Mouse (Mus musculus) liver, embryonic 16.5 days (tissue): ENCODE results near the gene Btbd6. TPM values are rescaled to one million over a fixed set of nuclear protein-coding genes. Genes with fewer than 3 reads are reported as not detected.

Experiments
- ATAC-seq: fragments of 200-750 bp; cut with Nextera tagmentation; 2 replicates; pipeline ENCODE4 v1.8.0; 2017; ENCODE audit warnings: low read depth, mild to moderate bottlenecking, moderate number of reproducible peaks, moderate library complexity
- H3K27ac ChIP-seq: fragments of 300-500 bp; sonication (generic); 2 replicates; pipeline ENCODE4 v1.5.1; 2014; ENCODE audit warnings: mild to moderate bottlenecking, low read length
- H3K27me3 ChIP-seq: fragments of 300-500 bp; sonication (generic); 2 replicates; pipeline ENCODE4 v1.6.1; 2014; ENCODE audit warnings: low read depth, low read length, mixed read lengths; ENCODE audit not compliant: control insufficient read depth, insufficient read depth
- H3K36me3 ChIP-seq: fragments of 300-500 bp; sonication (generic); 2 replicates; pipeline ENCODE4 v1.6.1; 2014; ENCODE audit warnings: mild to moderate bottlenecking; ENCODE audit not compliant: control insufficient read depth, insufficient read depth
- H3K4me1 ChIP-seq: fragments of 300-500 bp; sonication (generic); 2 replicates; pipeline ENCODE4 v1.6.1; 2014; ENCODE audit warnings: low read depth, low read length, mixed read lengths; ENCODE audit not compliant: control insufficient read depth
- H3K4me2 ChIP-seq: fragments of 300-500 bp; sonication (generic); 2 replicates; pipeline ENCODE4 v1.6.1; 2014; ENCODE audit warnings: low read depth, low read length, mixed read lengths
- H3K4me3 ChIP-seq: fragments of 300-500 bp; sonication (generic); 2 replicates; pipeline ENCODE4 v1.5.1; 2014; ENCODE audit warnings: low read depth, mild to moderate bottlenecking, low read length
- H3K9ac ChIP-seq: fragments of 300-500 bp; sonication (generic); 2 replicates; pipeline ENCODE4 v1.6.1; 2014; ENCODE audit warnings: low read depth, low read length
- H3K9me3 ChIP-seq: fragments of 300-500 bp; sonication (generic); replicated peaks from 2 replicates; pipeline ENCODE4 v1.6.1; 2016; ENCODE audit warnings: low read length; ENCODE audit not compliant: control insufficient read depth
- WGBS: fragments of 180-500 bp; shearing (Covaris S2); extraction: QIAGEN DNeasy Blood & Tissue Kit; methylation state at CpG from one replicate; pipeline ENCODE4 v1.1.7; 2014; ENCODE audit not compliant: insufficient replicate concordance; 5-methylcytosine and 5-hydroxymethylcytosine counted together
- polyA plus RNA-seq: library from polyadenylated mRNA; unstranded; fragments of >200 nt; fragmentation: Nextera tagmentation; extraction: Ambion mirVana; gene quantifications from 2 replicates; pipeline ENCODE4 v1.2.1, GENCODE M21; 2015

The Btbd6 gene
- polyA plus RNA-seq, 1 experiment from 2014 or later: 4.5 TPM

- H3K4me2 ChIP-seq: no peak overlapping the region
- no peaks in the 10 kb centered on the region for H3K36me3 ChIP-seq
- H3K9ac ChIP-seq: no peak overlapping the region
- H3K9me3 ChIP-seq: no peaks in the 10 kb centered on the region
- 53% methylated on average over 5 of the region's 5 CpGs for WGBS
- no peak for ATAC-seq
- no peaks in the 10 kb centered on the region for H3K27me3 ChIP-seq
- no peak overlapping the region for H3K4me3 ChIP-seq
- peaks cover 32% of the 10 kb centered on the region for H3K4me1 ChIP-seq
- no peak overlapping the region for H3K27ac ChIP-seq
These were observed 36.2 kb downstream of the Btbd6 start for GRCm38 (mm10) chr12:113012443-113012842.

- Histone ChIP-seq H3K27me3 (no peaks in the 10 kb centered on the region), H3K9me3 (no peaks in the 10 kb centered on the region), H3K27ac (0 out of 2 replicates have a peak overlapping the region, but pooled peaks have one; percentile 4), H3K4me1 (peaks cover 38% of the 10 kb centered on the region), H3K4me2 (0 out of 2 replicates have a peak overlapping the region, but pooled peaks have one; percentile 90), H3K4me3 (no peak overlapping the region), H3K36me3 (no peaks in the 10 kb centered on the region), H3K9ac (no peak overlapping the region; the same call in 1 of the 2 replicates)
- no peak for ATAC-seq
- WGBS: 62% methylated on average over 3 of the region's 3 CpGs
These were observed 36.8 kb downstream of the Btbd6 start for GRCm38 (mm10) chr12:113013021-113013491.

- Histone ChIP-seq H3K9ac (peak within 1 kb of the TSS; percentile 94), H3K4me3 (peak within 1 kb of the TSS; percentile 89), H3K4me1 (peaks cover 40% of the 10 kb centered on the region), H3K4me2 (peak within 1 kb of the TSS; percentile 99), H3K27me3 (no peaks in the 10 kb centered on the region), H3K36me3 (no peaks in the 10 kb centered on the region), H3K9me3 (no peaks in the 10 kb centered on the region), H3K27ac (peak within 1 kb of the TSS; percentile 84)
- 6% methylated on average over 47 of the region's 85 CpGs for WGBS
- peak; percentile 95 for ATAC-seq
These were observed 37.6 kb downstream of the Btbd6 start, which contains the start of gene Pacs2 for GRCm38 (mm10) chr12:113013604-113014558. Pacs2 (plus strand) TSS chr12:113014508.

- no peaks in the 10 kb centered on the region for H3K36me3 ChIP-seq
- WGBS: 2% methylated on average over 39 of the region's 64 CpGs
- H3K27me3 ChIP-seq: no peaks in the 10 kb centered on the region
- peaks cover 40% of the 10 kb centered on the region for H3K4me1 ChIP-seq
- ATAC-seq: peak; percentile 44
- H3K9ac ChIP-seq: peak overlapping the region; percentile 94
- H3K4me3 ChIP-seq: peak overlapping the region; percentile 89
- peak overlapping the region; percentile 99 for H3K4me2 ChIP-seq
- no peaks in the 10 kb centered on the region for H3K9me3 ChIP-seq
- H3K27ac ChIP-seq: peak overlapping the region; percentile 84
These were observed 38.6 kb downstream of the Btbd6 start for GRCm38 (mm10) chr12:113014561-113015556.

GRCm38 (mm10) chr12:113015956-113016355, 39.7 kb downstream of the Btbd6 start:
- Histone ChIP-seq H3K4me3 (no peak overlapping the region), H3K27me3 (no peaks in the 10 kb centered on the region), H3K4me2 (peak overlapping the region; percentile 99), H3K4me1 (peaks cover 40% of the 10 kb centered on the region), H3K36me3 (no peaks in the 10 kb centered on the region; the same call in 1 of the 2 replicates), H3K9me3 (no peaks in the 10 kb centered on the region), H3K9ac (peak overlapping the region; percentile 94), H3K27ac (peak overlapping the region; percentile 26; the same call in 1 of the 2 replicates)
- ATAC-seq: no peak
- 67% methylated on average over 4 of the region's 4 CpGs for WGBS

- no peak overlapping the region for H3K4me3 ChIP-seq
- H3K36me3 ChIP-seq: no peaks in the 10 kb centered on the region; the same call in 1 of the 2 replicates
- H3K27me3 ChIP-seq: no peaks in the 10 kb centered on the region
- H3K9ac ChIP-seq: no peak overlapping the region
- no peak for ATAC-seq
- H3K4me1 ChIP-seq: peaks cover 40% of the 10 kb centered on the region
- H3K4me2 ChIP-seq: no peak overlapping the region
- no peak overlapping the region for H3K27ac ChIP-seq
- WGBS: 67% methylated on average over 8 of the region's 8 CpGs
- no peaks in the 10 kb centered on the region for H3K9me3 ChIP-seq
These were observed 40.7 kb downstream of the Btbd6 start for GRCm38 (mm10) chr12:113016976-113017375.

GRCm38 (mm10) chr12:113017429-113017984, 41.2 kb downstream of the Btbd6 start:
- no peak for ATAC-seq
- no peak overlapping the region for H3K27ac ChIP-seq
- no peak overlapping the region for H3K9ac ChIP-seq
- no peaks in the 10 kb centered on the region; the same call in 1 of the 2 replicates for H3K36me3 ChIP-seq
- peaks cover 37% of the 10 kb centered on the region for H3K4me1 ChIP-seq
- WGBS: 56% methylated on average over 9 of the region's 9 CpGs
- no peaks in the 10 kb centered on the region for H3K27me3 ChIP-seq
- no peaks in the 10 kb centered on the region for H3K9me3 ChIP-seq
- H3K4me3 ChIP-seq: no peak overlapping the region
- no peak overlapping the region for H3K4me2 ChIP-seq

- H3K4me1 ChIP-seq: peaks cover 28% of the 10 kb centered on the region
These were observed 42.5 kb downstream of the Btbd6 start for GRCm38 (mm10) chr12:113018763-113019162.

More at GRCm38 (mm10) chr12:113018763-113019162, 42.5 kb downstream of the Btbd6 start:
- Histone ChIP-seq H3K9ac (no peak overlapping the region), H3K27me3 (no peaks in the 10 kb centered on the region), H3K27ac (no peak overlapping the region), H3K36me3 (no peaks in the 10 kb centered on the region; the same call in 1 of the 2 replicates), H3K4me3 (no peak overlapping the region), H3K4me2 (no peak overlapping the region), H3K9me3 (no peaks in the 10 kb centered on the region)
- ATAC-seq: no peak
- WGBS: 64% methylated on average over 4 of the region's 4 CpGs
